Comparison of ENCODE assay signal across 19 mouse cellular contexts in genomic region chr12:117465206-117465605, GRCm38 (mm10). TPM values are rescaled to one million over a fixed set of nuclear protein-coding genes. Genes with fewer than 3 reads are reported as not detected.
DNase-seq lines count a peak whose midpoint lies in the region; ATAC-seq and TF ChIP-seq lines count a peak whose summit lies in the region.
"Had no signal": no experiment of that assay in that cellular context is flagged by ENCODE, and none has a peak within 500 bp of the region (broad histone marks: within the 10 kb centered on the region; RNA-seq: fewer than 3 reads in every experiment).

No protein-coding gene starts in this region.

- TF ChIP-seq EP300 in lung, postnatal 0 days (IDR thresholded peaks at IDR 0.05), result no peak

- no peak overlapping the region for H3K4me3 ChIP-seq in forebrain, embryonic 11.5 days (ENCODE audit: low read depth, low read length)
- H3K4me3 ChIP-seq in forebrain, embryonic 14.5 days (ENCODE audit: low read depth, low read length), result no peak overlapping the region
- H3K4me3 ChIP-seq in lung, postnatal 0 days (ENCODE audit: low read depth, low read length), result no peak overlapping the region
- H3K4me3 ChIP-seq: embryonic facial prominence, embryonic 13.5 days; hindbrain, embryonic 13.5 days; limb, embryonic 13.5 days had no signal

- H3K9me3 ChIP-seq in forebrain, embryonic 11.5 days (ENCODE audit: control insufficient read depth, low read length), result no peaks in the 10 kb centered on the region
- H3K9me3 ChIP-seq in forebrain, embryonic 14.5 days (replicated peaks; ENCODE audit: control insufficient read depth, low read length), result no peaks in the 10 kb centered on the region
- no peaks in the 10 kb centered on the region for H3K9me3 ChIP-seq in lung, postnatal 0 days (ENCODE audit: low read length)
- H3K9me3 ChIP-seq: embryonic facial prominence, embryonic 13.5 days; hindbrain, embryonic 13.5 days; limb, embryonic 13.5 days had no signal

- ATAC-seq in forebrain, embryonic 11.5 days (replicated peaks; ENCODE audit: low FRiP score), result no peak
- ATAC-seq in forebrain, embryonic 14.5 days, result no peak
- no peak for ATAC-seq in lung, postnatal 0 days
- 0 out of 2 replicates have a peak, but pooled peaks have one; percentile 20 for ATAC-seq in granulocyte monocyte progenitor cell, adult 5-6 weeks (replicated peaks; ENCODE audit: poor library complexity, severe bottlenecking)

- no peak overlapping the region for H3K4me2 ChIP-seq in forebrain, embryonic 11.5 days (ENCODE audit: low read depth, low read length, severe bottlenecking)
- no peak overlapping the region for H3K4me2 ChIP-seq in forebrain, embryonic 14.5 days (ENCODE audit: low read length)
- no peak overlapping the region for H3K4me2 ChIP-seq in lung, postnatal 0 days (replicated peaks; ENCODE audit: low read depth, low read length)
- H3K4me2 ChIP-seq: embryonic facial prominence, embryonic 13.5 days; hindbrain, embryonic 13.5 days; limb, embryonic 13.5 days had no signal

- H3K27ac ChIP-seq in forebrain, embryonic 11.5 days (ENCODE audit: low read depth, low read length), result no peak overlapping the region
- H3K27ac ChIP-seq in forebrain, embryonic 14.5 days (ENCODE audit: low read depth, low read length), result no peak overlapping the region
- H3K27ac ChIP-seq in lung, postnatal 0 days (ENCODE audit: low read length), result no peak overlapping the region
- H3K27ac ChIP-seq: embryonic facial prominence, embryonic 13.5 days; hindbrain, embryonic 13.5 days; limb, embryonic 13.5 days; liver, embryonic 14.5 days had no signal

- TF ChIP-seq CTCF in lung, postnatal 0 days (IDR thresholded peaks at IDR 0.05), result peak; percentile 34

- no peaks in the 10 kb centered on the region for H3K27me3 ChIP-seq in forebrain, embryonic 11.5 days (ENCODE audit: control insufficient read depth, insufficient read depth, low read length)
- H3K27me3 ChIP-seq in forebrain, embryonic 14.5 days (replicated peaks; ENCODE audit: control insufficient read depth, insufficient read depth, low read length), result no peaks in the 10 kb centered on the region
- H3K27me3 ChIP-seq in lung, postnatal 0 days (replicated peaks; ENCODE audit: insufficient read depth, low read length), result no peaks in the 10 kb centered on the region
- H3K27me3 ChIP-seq: embryonic facial prominence, embryonic 13.5 days; hindbrain, embryonic 13.5 days; limb, embryonic 13.5 days had no signal

- H3K9ac ChIP-seq in forebrain, embryonic 11.5 days (ENCODE audit: low read length), result no peak overlapping the region
- H3K9ac ChIP-seq in forebrain, embryonic 14.5 days (ENCODE audit: low read length), result no peak overlapping the region
- no peak overlapping the region for H3K9ac ChIP-seq in lung, postnatal 0 days (replicated peaks; ENCODE audit: low read depth)
- H3K9ac ChIP-seq: embryonic facial prominence, embryonic 13.5 days; hindbrain, embryonic 13.5 days; limb, embryonic 13.5 days; liver, embryonic 14.5 days had no signal

- 80% methylated on average over 3 of the region's 3 CpGs for WGBS in forebrain, embryonic 11.5 days
- WGBS in forebrain, embryonic 14.5 days, result 87% methylated on average over 3 of the region's 3 CpGs
- 62% methylated on average over 3 of the region's 3 CpGs for WGBS in lung, postnatal 0 days

- DNase-seq in forebrain, embryonic 11.5 days (ENCODE audit: low spot score), result peak; percentile 36
- no peak for DNase-seq in forebrain, embryonic 14.5 days (ENCODE audit: low spot score)
- no peak for DNase-seq in lung, postnatal 0 days (ENCODE audit: low spot score)
- no peak for DNase-seq in lung, postnatal 36 days
- DNase-seq in ovary, postnatal 36 days (ENCODE audit: low spot score), result no peak
- no peak for DNase-seq in thymus, adult 18-20 months
- DNase-seq in cerebellum, postnatal 14 days, result no peak
- DNase-seq: adrenal gland, adult 8-10 months; cerebellum, adult 11 months; lung, postnatal 4 days; midbrain, embryonic 14.5 days; retina, postnatal 1 day; thymus, postnatal 14 days had no signal

- H3K36me3 ChIP-seq in forebrain, embryonic 11.5 days (ENCODE audit: control insufficient read depth, insufficient read depth, low read length), result no peaks in the 10 kb centered on the region
- H3K36me3 ChIP-seq in forebrain, embryonic 14.5 days (ENCODE audit: control insufficient read depth, insufficient read depth, low read length), result no peaks in the 10 kb centered on the region
- H3K36me3 ChIP-seq in lung, postnatal 0 days (ENCODE audit: insufficient read depth, low read length), result no peaks in the 10 kb centered on the region
- H3K36me3 ChIP-seq: embryonic facial prominence, embryonic 13.5 days; G1E; hindbrain, embryonic 13.5 days; limb, embryonic 13.5 days had no signal

- no peaks in the 10 kb centered on the region for H3K4me1 ChIP-seq in forebrain, embryonic 11.5 days (replicated peaks; ENCODE audit: control insufficient read depth, insufficient read depth, low read length)
- H3K4me1 ChIP-seq in forebrain, embryonic 14.5 days (ENCODE audit: control insufficient read depth, insufficient read depth, low read length), result no peaks in the 10 kb centered on the region
- no peaks in the 10 kb centered on the region for H3K4me1 ChIP-seq in lung, postnatal 0 days (ENCODE audit: insufficient read depth, low read depth, low read length)
- H3K4me1 ChIP-seq: embryonic facial prominence, embryonic 13.5 days; hindbrain, embryonic 13.5 days; limb, embryonic 13.5 days had no signal

RNA-seq across cellular contexts. Expression of gene Rapgef5, which starts 51.1 kb away (rescaled TPM):
- 7.9 and 8.3 TPM in 2 replicates for polyA plus RNA-seq in forebrain, embryonic 11.5 days (2014; fragmentation: Nextera tagmentation; extraction: Ambion mirVana)
- polyA plus RNA-seq in forebrain, embryonic 14.5 days (2014; fragmentation: Nextera tagmentation; extraction: Ambion mirVana), result 25.7 and 32.2 TPM in 2 replicates
- polyA plus RNA-seq in lung, postnatal 0 days (2015; fragmentation: Nextera tagmentation; extraction: Ambion mirVana), result 47.4 and 52.1 TPM in 2 replicates
- 2.9 and 4.7 TPM in 2 replicates for total RNA-seq in granulocyte monocyte progenitor cell, adult 5-6 weeks (2014; fragmentation: Nextera tagmentation)
- 4.7 and 7.5 TPM in 2 replicates for total RNA-seq in granulocyte monocyte progenitor cell, adult 5-6 weeks (2017)
- polyA plus RNA-seq: G1E had no signal
